In genomic region chr17:30417106-30417505, GRCm38 (mm10) we compare ENCODE assay signal across 19 mouse cellular contexts.
DNase-seq lines count a peak whose midpoint lies in the region; ATAC-seq lines count a peak whose summit lies in the region.
"Had no signal": no experiment of that assay in that cellular context is flagged by ENCODE, and none has a peak within 500 bp of the region (broad histone marks: within the 10 kb centered on the region; RNA-seq: fewer than 3 reads in every experiment).

No protein-coding gene starts in this region.

- no peak overlapping the region for H3K4me2 ChIP-seq in kidney, embryonic 15.5 days
- H3K4me2 ChIP-seq: embryonic facial prominence, embryonic 13.5 days; heart, embryonic 12.5 days; liver, embryonic 12.5 days; lung, embryonic 15.5 days had no signal

- no peak overlapping the region for H3K27ac ChIP-seq in kidney, embryonic 15.5 days
- H3K27ac ChIP-seq: embryonic facial prominence, embryonic 13.5 days; forebrain, embryonic 10.5 days; liver, embryonic 12.5 days; lung, embryonic 15.5 days had no signal

- intact Hi-C loops in gastrocnemius, postnatal 14 days (cut with DNase I; ENCODE audit: low total_unique reads): no loop called here
- intact Hi-C loops in gastrocnemius, postnatal 36 days (cut with DNase I): no loop called here

- no peaks in the 10 kb centered on the region for H3K36me3 ChIP-seq in kidney, embryonic 15.5 days
- H3K36me3 ChIP-seq: embryonic facial prominence, embryonic 13.5 days; forebrain, embryonic 10.5 days; heart, embryonic 12.5 days; liver, embryonic 12.5 days; lung, embryonic 15.5 days had no signal

- H3K4me3 ChIP-seq in kidney, embryonic 15.5 days (replicated peaks): no peak overlapping the region
- H3K4me3 ChIP-seq: embryonic facial prominence, embryonic 13.5 days; forebrain, embryonic 10.5 days; heart, embryonic 12.5 days; liver, embryonic 12.5 days; lung, embryonic 15.5 days had no signal

- peak; percentile 33 for DNase-seq in gastrocnemius, postnatal 14 days
- no peak for DNase-seq in gastrocnemius, postnatal 36 days
- DNase-seq in forelimb bud, embryonic 11.5 days (ENCODE audit: low read depth, low spot score): peak; percentile 50
- no peak for DNase-seq in right cerebral cortex, postnatal 4 days
- DNase-seq in right cerebral cortex, postnatal 36 days (ENCODE audit: low spot score in 2 of 2): no peak
- DNase-seq: cerebellum, adult 9-11 months; heart, postnatal 4 days; kidney, adult 8-10 months; kidney, postnatal 4 days; midbrain, embryonic 14.5 days; thymus, postnatal 36 days had no signal

- WGBS in kidney, embryonic 15.5 days: 70% methylated on average over 4 of the region's 4 CpGs

- ATAC-seq in megakaryocyte progenitor cell, adult 5-6 weeks (replicated peaks; ENCODE audit: poor library complexity): peak; percentile 29; the same call in 1 of the 2 replicates
- ATAC-seq in kidney, embryonic 15.5 days (replicated peaks; ENCODE audit: low FRiP score): no peak
- ATAC-seq: hindbrain, embryonic 16.5 days; liver, embryonic 12.5 days had no signal

- no peaks in the 10 kb centered on the region for H3K27me3 ChIP-seq in kidney, embryonic 15.5 days
- H3K27me3 ChIP-seq: embryonic facial prominence, embryonic 13.5 days; heart, embryonic 12.5 days; liver, embryonic 12.5 days; lung, embryonic 15.5 days had no signal

- no peaks in the 10 kb centered on the region for H3K4me1 ChIP-seq in kidney, embryonic 15.5 days
- H3K4me1 ChIP-seq: liver, embryonic 12.5 days; lung, embryonic 15.5 days had no signal

- H3K9me3 ChIP-seq in kidney, embryonic 15.5 days (replicated peaks): no peaks in the 10 kb centered on the region
- H3K9me3 ChIP-seq: embryonic facial prominence, embryonic 13.5 days; forebrain, embryonic 10.5 days; heart, embryonic 12.5 days; liver, embryonic 12.5 days; lung, embryonic 15.5 days had no signal

- no peak overlapping the region for H3K9ac ChIP-seq in kidney, embryonic 15.5 days
- H3K9ac ChIP-seq: embryonic facial prominence, embryonic 13.5 days; heart, embryonic 12.5 days; liver, embryonic 12.5 days; lung, embryonic 15.5 days had no signal

Comparison
In these comparisons a context has a peak if more than half of its experiments do, and no peak if none do; other contexts are left out.
1. DNase-seq: peak in gastrocnemius, postnatal 14 days (single experiment) and forelimb bud, embryonic 11.5 days (single experiment); none in gastrocnemius, postnatal 36 days (0 of 2), right cerebral cortex, postnatal 4 days (single experiment) and right cerebral cortex, postnatal 36 days (0 of 2).